Mouse (Mus musculus) heart, postnatal 10 days (tissue): ENCODE data around the gene Ercc4. TPM values are rescaled to one million over a fixed set of nuclear protein-coding genes. Genes with fewer than 3 reads are reported as not detected.
A peak's percentile ranks its signal among the peaks of the same experiment; 100 is the strongest.

Experiments used
- DNase-seq, 2 experiments: peaks; one replicate each; pipeline ENCODE4 v3.0.0; 2021
- intact Hi-C: fragments of 180-260 bp; cut with DNase I; formaldehyde crosslinking; loops from one replicate; pipeline ENCODE4 v1.15.1; 2025
- total RNA-seq, 2 experiments: library from RNA; stranded (reverse); gene quantifications; 2 replicates each; pipeline ENCODE4 v1.2.3; 2021

The Ercc4 gene
- total RNA-seq, 2 experiments from 2014 or later: 10.4 to 10.8 TPM

GRCm38 (mm10) chr16:13144682-13145410, 35.4 kb downstream of the Ercc4 start:
- intact Hi-C loops: no loop called here
- DNase-seq: no peak

GRCm38 (mm10) chr16:13146231-13146630, 36.7 kb downstream of the Ercc4 start:
- intact Hi-C loops: no loop called here
- no peak for DNase-seq

- no peak for DNase-seq
- intact Hi-C loops: no loop called here
Observed at GRCm38 (mm10) chr16:13147810-13148555, 38.5 kb downstream of the Ercc4 start.

GRCm38 (mm10) chr16:13149950-13150349, 40.5 kb downstream of the Ercc4 start:
- intact Hi-C loops: no loop called here
- no peak for DNase-seq

- intact Hi-C loops: no loop called here
- no peak for DNase-seq
Observed at GRCm38 (mm10) chr16:13150790-13151189, 41.3 kb downstream of the Ercc4 start.

GRCm38 (mm10) chr16:13152475-13152874, 43.0 kb downstream of the Ercc4 start:
- DNase-seq: no peak
- intact Hi-C loops: no loop called here

GRCm38 (mm10) chr16:13153215-13153614, 43.7 kb downstream of the Ercc4 start:
- intact Hi-C loops: no loop called here
- DNase-seq: no peak

- intact Hi-C loops: no loop called here
- DNase-seq: no peak
Observed at GRCm38 (mm10) chr16:13154352-13154751, 44.9 kb downstream of the Ercc4 start.

GRCm38 (mm10) chr16:13157314-13157713, 47.8 kb downstream of the Ercc4 start:
- peak; percentile 53 to 57 for DNase-seq
- intact Hi-C loops: no loop called here

- intact Hi-C loops: loop anchor here (2.0 kb wide), 1 partner anchor 251 kb away; no protein-coding TSS in a partner anchor
Observed at GRCm38 (mm10) chr16:13158153-13158670, 48.7 kb downstream of the Ercc4 start.

GRCm38 (mm10) chr16:13158906-13159889, 49.7 kb downstream of the Ercc4 start:
- intact Hi-C loops: loop anchor here (2.0 kb wide), 1 partner anchor 250 kb away; no protein-coding TSS in a partner anchor
- peak; percentile 78 to 82 for DNase-seq

More at GRCm38 (mm10) chr16:13158153-13158670, 48.7 kb downstream of the Ercc4 start:
- DNase-seq: no peak

GRCm38 (mm10) chr16:13159927-13160644, 50.6 kb downstream of the Ercc4 start:
- peak; percentile 95 to 97 for DNase-seq
- intact Hi-C loops: loop anchor here (1.0 to 5.0 kb wide), 4 partner anchors 57 to 249 kb away; partner anchors contain the start of gene Mrtfb

- DNase-seq: no peak
- intact Hi-C loops: loop anchor here (2.0 to 5.0 kb wide), 2 partner anchors 56 to 195 kb away; no protein-coding TSS in a partner anchor
Observed at GRCm38 (mm10) chr16:13161516-13161915, 52.0 kb downstream of the Ercc4 start.

- intact Hi-C loops: no loop called here
Observed at GRCm38 (mm10) chr16:13167731-13168130, 58.2 kb downstream of the Ercc4 start.

GRCm38 (mm10) chr16:13173055-13173742, 63.7 kb downstream of the Ercc4 start:
- intact Hi-C loops: no loop called here
- no peak for DNase-seq

More at GRCm38 (mm10) chr16:13167731-13168130, 58.2 kb downstream of the Ercc4 start:
- DNase-seq: no peak

- intact Hi-C loops: no loop called here
- no peak for DNase-seq
Observed at GRCm38 (mm10) chr16:13182526-13182925, 73.0 kb downstream of the Ercc4 start.

GRCm38 (mm10) chr16:13183182-13183742, 73.8 kb downstream of the Ercc4 start:
- intact Hi-C loops: no loop called here
- DNase-seq: no peak

- intact Hi-C loops: no loop called here
- DNase-seq: no peak
Observed at GRCm38 (mm10) chr16:13184381-13184780, 74.9 kb downstream of the Ercc4 start.
